Mouse (Mus musculus) ovary, postnatal 36 days (tissue): ENCODE measurements around the gene Rgl1.

ENCODE experiments used
- DNase-seq: peaks from one replicate; pipeline ENCODE4 v3.0.0; 2022; ENCODE audit warnings: low spot score, mixed read lengths

Rgl1 gene

GRCm38 (mm10) chr1:152766032-152766772, at the start of gene Rgl1, which contains the start of gene Arpc5:
TSS of gene Rgl1 (minus strand) at chr1:152766351.
TSS of gene Arpc5 (plus strand) at chr1:152766542.
- DNase-seq: peak; percentile 98

DNA sequence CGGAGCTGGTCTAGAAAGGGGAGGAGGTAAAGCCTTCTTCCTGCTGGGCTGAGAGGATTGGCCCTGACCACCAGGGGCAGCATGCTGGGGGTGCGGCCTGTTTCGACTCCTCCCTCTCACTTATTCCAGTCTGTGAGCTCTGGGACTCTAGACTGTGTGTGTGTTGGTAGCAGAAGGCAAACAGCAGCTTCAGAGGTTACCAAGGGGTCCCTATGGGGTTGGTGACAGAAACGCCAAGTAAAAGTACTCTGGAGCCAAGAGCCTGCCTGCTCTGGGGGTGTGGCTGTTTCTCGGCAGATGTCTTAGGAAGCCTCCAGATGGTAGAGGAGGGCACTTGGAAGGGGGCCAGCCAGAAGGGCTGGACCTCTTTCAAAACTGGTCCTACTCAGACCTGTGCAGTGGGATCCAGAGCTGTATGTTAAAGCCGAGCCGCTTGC, 49.1 kb upstream of the Rgl1 start:
- DNase-seq: peak; percentile 32

DNA sequence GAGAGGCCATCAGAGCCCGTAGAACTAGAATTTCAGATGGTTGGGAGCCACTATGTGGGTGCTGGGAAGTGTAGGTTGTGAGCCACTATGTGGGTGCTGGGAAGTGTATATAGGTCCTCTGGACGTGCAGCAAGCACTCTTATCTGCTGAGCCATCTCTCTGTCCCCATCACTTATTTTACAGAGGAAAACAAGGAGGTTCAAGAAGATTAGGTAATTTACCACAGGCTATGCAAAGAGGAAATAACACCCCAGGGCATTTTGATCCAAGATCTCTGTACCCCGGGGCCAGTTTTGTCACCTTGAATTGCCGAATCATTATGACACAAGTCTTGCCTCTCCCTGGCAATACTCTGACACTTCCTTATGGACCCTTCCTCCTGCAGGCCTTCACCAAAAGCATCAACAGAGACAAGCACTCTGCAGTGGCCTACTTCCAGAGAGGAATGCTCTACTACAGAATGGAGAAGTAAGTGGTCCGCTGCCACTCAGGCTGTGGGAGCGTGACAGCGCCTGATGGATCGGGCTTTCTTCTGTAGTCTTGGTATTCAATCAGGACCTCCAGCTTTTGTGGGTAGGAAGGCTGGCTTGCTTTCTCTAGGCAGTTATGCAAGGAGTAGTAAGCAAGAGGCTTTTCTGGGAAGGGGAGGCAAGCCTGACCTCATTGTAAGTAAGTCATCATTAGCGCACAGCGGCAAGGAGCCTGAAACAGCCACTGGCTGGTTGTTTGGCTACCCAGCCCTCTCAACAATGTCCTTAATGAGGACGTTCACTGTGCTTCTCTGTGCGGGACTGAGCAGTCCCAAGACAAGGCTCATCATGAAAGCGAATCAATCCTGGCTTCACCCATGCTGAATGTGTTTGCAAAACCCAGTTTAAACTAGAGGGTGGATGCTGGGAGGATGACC, 44.6 kb upstream of the Rgl1 start:
- no peak for DNase-seq

DNA sequence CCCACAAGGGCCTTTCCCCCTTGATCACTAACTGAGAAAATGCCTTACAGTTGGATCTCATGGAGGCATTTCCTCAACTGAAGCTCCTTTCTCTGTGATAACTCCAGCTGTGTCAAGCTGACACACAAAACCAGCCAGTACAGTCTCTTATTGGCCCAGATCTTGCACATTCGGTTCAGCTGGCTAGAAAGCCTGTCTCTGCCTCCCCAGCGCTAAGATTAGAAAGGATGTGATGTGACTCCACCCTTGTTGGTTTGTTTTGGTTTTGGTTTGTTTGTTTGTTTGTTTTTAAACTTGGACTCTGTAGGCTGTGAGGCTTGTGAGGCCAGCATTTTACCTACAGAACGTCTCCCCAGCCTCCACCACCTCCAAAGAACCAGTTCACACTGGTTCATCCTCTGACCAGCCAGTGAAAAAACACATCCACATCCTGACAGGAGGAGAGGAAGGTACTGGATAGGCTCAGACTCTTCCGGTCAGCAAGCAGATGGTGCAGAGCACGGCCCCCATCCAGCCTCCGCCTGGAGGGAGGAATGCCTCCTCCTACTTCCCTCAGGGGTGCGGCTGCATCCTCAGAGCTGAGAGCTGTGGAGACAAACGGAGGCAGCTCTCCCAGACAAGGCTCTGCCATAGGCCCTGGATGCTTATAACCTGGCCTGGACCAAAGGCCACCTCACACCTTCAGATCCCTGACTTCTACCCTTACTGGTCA, 43.5 kb upstream of the Rgl1 start:
- DNase-seq: no peak

DNA sequence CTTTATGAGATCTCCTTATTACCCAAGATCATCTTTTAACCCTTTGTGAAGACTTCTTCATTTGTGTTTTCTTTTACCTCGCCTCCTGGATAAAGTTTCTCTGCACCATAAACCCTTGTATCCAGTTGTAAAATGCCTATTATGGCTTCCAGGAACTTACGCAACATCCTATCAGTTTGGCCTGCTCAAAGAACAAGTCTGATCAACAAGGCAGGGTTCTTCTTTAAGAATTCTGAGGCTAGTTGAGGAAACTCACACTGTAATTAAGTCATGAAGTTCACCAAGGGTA, 42.2 kb upstream of the Rgl1 start:
- DNase-seq: no peak

GRCm38 (mm10) chr1:152807619-152808391, 41.7 kb upstream of the Rgl1 start:
- no peak for DNase-seq

DNA sequence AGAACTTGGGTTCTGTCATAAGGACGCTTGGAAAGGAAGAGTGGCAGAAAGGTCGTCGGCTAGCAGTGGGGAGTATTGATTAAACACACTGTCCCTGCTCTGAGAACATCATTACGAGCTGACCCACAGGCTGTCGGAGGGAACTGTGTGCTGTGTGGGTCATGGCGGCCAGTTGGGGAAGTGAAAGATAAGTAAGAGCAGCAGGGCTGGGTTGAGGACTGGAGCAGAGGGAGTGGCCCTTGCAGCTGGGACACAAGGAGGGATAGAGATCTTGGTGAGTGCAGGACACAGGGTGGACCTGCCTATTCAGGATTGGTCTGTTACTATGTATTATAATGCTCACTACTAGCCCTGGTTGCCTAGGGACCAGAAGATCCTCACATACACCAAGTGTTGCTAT, 38.8 kb upstream of the Rgl1 start:
- no peak for DNase-seq

DNA sequence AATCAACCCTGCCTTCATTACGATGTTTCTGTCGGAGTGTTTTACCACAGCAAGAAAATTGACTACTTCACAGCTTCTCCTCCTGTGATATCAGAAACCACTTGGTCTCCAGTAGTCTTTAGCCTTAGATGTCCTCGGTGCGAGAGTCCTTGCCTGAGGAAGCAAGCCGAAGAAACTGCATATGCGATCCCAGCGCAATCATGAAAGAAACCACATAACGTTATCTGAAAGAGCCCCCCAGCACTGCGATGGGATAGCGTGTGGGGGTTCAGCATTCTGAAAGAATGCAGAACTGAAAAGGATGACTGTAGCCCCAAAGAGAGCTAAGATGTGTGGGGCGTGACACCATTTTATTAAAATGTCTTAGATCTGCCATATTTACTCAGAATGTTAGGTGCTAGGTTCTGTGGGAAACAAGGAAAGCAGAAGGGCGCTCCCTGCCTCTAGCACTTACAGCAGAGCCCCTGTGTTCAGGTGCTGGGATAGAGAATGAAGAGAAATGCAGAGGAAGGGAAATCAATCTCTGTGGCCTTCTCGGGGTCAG, 34.6 kb upstream of the Rgl1 start:
- DNase-seq: no peak

DNA sequence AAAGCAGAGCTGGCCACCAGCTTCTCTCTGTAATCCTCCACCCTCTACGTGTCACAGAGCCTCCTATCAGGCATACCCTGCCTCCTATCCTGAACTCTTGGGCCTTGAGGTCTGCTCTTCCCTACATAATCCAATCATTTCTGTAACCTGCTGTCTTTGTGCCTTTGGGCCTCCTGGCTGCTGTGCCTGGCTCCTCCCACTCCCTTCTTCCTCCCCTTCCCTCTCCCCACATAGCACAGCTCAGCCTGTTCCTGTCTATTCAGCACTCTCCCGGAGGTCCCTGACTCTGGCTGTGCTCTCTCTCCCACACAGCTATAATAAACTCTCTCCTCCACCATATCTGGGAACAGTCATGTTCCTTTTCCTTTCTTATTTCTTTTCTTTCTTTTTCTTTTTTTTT, 33.7 kb upstream of the Rgl1 start, which contains the start of gene Ncf2:
Ncf2 (plus strand) TSS at position 298 of the 400 bp plus-strand sequence.
- DNase-seq: no peak

DNA sequence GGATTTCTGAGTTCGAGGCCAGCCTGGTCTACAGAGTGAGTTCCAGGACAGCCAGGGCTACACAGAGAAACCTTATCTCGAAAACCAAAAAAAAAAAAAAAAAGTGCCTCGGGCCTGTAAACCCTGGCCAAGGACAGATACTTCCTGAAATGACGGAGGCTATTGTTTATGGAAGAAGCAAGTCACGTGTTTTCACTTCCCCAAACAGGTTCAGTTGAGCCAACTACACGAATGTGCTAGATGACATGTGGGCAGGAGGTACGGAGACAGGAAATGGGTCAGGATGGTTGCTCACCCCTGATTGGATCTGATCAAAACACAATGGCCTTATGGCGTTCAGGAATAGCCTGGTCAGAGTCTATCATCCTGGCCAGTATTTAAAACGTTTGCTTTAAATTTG, 32.0 kb upstream of the Rgl1 start:
- DNase-seq: no peak

- DNase-seq: no peak
These were observed 30.6 kb upstream of the Rgl1 start for GRCm38 (mm10) chr1:152796683-152797263.

GRCm38 (mm10) chr1:152795688-152796255, 29.6 kb upstream of the Rgl1 start:
- DNase-seq: no peak

DNA sequence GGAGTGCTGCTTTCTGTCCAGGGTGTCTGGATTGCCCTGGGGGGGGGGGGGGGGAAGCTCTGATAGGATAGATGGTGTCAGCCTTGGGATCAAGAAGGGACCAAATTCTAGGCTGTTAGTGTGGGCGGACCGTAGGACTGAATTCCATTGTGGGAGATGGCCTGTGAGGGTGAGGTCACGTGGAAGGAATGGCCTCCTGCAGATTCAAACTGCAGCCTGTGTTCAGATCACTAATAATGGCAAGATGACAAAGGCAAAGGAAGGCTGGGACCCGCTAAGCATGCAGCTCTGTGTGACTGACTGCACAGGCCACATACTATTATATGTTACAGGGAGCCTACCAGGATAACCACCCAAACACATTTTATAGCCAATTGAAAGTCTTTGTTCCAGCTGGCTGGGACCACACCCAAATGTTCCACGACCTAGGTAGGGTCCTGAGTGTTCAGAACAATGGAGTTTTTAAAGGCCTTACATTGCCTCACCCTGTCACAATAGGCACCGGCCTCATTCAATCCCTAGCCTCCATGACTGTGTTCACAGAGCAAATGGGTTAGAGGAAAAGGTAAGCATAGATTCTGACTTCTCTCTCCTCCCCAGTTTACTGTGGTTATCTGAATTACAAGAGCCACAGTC, 27.5 kb upstream of the Rgl1 start:
- DNase-seq: no peak

DNA sequence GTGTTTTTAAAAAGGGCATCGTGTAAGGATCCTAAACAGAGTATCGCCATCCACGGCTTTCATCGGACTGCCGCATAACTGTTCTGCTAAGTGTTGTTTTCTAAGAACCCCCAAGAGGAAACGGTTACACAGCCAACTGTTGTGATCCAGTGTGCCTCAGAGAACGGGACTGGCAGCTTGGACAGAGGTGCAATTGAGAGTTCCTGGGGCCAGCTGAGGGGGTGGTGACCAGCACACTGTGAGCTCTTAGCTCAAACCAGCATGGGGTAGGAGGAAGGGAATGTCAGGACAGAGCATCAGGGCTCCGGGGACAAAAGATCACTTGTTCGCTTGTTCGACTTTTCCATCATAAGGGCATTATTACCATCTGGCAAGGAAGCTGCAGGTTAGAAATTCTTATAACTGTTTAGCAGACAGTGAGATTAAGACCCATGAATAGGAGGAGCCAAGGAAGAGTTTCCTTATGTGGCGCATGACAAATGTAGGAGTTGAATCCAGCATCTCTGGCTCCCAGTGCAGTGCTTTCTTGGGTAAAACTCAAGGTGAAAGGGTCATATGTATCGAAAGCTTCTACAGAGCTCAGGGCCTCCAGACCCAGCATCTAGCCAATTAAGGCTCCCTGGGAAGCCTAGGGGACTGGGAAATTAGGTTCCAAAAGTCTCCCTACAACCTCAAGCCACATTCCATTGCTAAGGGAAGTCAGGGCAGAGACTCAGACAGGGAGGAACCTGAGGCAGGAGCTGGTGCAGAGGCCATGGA, 26.8 kb upstream of the Rgl1 start:
- DNase-seq: no peak

DNA sequence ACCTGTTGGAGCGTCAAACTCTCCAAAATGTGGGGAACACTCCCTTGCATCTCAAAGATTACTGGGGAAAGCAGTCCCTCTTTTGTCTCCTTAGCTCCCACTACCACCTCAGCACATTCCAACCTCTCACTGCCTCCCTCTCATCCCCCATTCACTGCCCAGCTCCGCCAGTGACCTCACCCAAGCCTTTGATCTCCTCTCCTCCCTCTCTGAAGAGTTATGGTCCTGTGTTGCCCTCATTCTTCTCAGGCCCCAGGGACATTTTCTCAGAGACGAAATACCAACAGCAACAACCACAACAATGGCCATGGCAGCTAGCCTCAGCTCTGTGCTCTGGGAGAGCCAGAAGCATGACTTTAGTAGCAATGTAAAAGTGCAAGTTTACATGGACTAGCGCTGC, 25.1 kb upstream of the Rgl1 start:
- DNase-seq: no peak

DNA sequence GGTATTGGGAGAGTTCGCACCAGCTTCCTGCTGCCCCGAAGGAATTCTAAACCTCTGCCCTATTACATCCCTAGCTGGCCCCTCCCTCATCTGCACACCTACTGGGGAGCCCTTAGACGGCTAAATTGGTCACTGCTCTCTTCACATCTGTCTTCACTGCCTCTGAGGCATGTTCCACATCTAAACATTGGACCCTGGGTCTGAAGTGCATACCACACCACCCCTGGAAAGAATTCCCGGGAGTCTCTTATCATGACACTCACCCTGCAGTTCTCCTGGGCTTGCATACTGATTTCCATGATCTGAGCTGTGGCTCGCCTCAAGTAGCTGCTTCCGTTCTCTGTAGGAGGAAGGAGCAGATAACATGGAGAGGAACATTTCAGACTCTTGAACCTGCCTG, 24.7 kb upstream of the Rgl1 start:
- DNase-seq: no peak

DNA sequence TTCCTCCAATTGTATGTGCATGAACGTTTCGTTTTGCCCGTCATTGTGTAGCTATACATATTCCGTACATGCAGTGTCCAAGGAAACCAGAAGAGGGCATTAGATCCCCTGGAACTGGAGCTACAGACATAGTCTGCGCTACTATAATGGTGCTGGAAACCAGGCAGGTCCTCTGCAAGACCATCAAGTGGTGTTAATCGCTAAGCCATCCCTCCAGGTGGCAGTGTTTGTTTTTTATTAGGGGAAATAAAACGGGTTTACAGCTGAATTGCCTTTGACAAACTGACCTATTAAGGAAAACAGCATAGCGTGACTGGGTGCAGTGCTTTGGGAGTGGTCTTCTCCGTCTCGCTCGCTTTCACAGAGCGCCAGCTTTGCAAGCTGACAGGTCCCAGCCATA, 24.1 kb upstream of the Rgl1 start:
- no peak for DNase-seq

DNA sequence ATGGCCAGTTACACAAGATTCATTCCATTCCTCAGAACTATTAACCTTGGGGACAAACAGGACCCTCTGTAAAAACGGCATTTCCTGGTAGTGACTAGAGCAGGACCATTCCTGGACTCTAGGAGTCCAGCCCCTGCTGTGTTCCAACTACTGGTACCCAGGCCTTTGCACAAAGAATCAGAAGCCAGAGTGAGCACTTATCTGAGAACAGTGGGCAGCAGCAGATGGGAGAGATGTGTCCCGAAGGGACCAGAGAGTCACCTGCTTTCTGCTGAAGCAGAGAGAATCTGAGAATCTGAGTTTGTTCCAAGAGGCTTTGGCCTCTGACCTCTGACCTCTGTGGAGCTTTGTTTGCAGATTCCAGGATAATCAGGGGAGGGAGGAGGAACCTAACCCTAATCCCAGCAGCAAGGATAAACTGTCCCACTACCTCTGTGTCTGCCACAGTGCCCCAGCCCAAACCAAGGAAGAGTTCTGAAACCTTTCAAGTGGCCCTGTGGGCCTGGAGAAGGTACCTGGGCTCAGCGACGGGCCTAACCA, 22.0 kb upstream of the Rgl1 start:
- DNase-seq: no peak

DNA sequence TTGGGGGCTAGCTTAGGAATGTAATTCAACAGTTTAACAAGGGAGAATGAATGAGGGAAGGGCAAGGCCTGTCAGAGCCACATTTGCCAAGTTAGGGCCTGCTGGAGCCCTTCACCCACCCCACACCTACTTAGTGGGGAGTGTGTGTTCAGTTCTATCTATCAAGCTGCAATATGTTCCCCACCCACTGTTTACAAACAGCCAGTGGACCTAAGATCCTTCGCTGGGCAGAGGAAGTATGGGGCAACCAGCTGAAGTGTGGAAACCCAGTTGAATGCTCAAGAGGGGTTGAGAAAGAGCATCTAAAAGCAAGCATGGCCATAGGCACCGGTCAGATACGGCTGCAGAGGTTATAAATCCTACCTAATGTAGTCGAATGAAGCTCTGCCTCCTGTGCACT, 20.8 kb upstream of the Rgl1 start:
- DNase-seq: no peak
